Mouse (Mus musculus) heart, postnatal 14 days (tissue): ENCODE data around the gene R3hdml. TPM values are rescaled to one million over a fixed set of nuclear protein-coding genes. Genes with fewer than 3 reads are reported as not detected.
A peak's percentile ranks its signal among the peaks of the same experiment; 100 is the strongest.

Experiments
- DNase-seq, 2 experiments: peaks; one replicate each; pipeline ENCODE4 v3.0.0; 2021 to 2022
- intact Hi-C: fragments of 180-260 bp; cut with DNase I; formaldehyde crosslinking; loops from one replicate; pipeline ENCODE4 v1.15.1; 2025
- total RNA-seq, 2 experiments: library from RNA; stranded (reverse); gene quantifications; 2 replicates each; pipeline ENCODE4 v1.2.3; 2021

R3hdml gene
- total RNA-seq, 2 experiments from 2014 or later = not detected

DNA sequence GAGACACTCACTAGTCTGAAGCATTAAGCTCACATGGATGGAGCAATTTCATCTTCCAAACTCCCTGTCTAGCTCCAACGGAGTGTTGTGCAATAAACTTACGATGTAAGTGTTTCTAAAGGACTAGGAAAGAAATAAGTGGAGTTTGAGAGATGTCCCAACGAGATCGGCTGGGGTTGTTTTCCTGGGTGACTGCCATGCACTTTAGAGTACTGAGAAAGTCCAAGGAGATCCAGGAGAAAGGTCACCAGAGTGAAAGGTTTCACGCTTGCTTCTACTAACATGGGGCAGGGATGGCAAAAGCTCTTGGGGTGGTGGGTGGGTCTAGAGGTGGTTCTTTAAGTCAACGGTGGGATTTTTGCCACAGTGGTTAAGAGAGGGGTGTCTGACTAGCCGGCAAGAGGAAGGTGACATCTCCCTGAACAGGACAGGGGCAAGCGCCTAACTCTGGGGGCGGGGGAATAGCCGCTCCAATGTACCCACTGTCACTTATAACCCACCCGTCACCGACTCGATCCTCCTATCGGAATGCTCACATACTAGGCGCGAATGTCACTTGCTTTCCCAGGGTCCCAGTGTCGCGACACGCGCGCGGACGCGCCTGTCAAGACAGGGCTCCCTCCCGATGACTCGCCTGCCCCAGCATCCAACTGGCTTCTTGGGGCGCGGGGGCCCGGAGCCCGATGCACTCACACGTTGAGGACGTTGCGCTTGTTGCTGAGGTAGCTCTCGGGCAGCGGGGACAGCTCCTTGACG, 20.2 kb upstream of the R3hdml start:
- peak; percentile 17 to 23 for DNase-seq
- intact Hi-C loops = loop anchor here (1.0 to 2.0 kb wide), 2 partner anchors 18 to 51 kb away; no protein-coding TSS in a partner anchor

DNA sequence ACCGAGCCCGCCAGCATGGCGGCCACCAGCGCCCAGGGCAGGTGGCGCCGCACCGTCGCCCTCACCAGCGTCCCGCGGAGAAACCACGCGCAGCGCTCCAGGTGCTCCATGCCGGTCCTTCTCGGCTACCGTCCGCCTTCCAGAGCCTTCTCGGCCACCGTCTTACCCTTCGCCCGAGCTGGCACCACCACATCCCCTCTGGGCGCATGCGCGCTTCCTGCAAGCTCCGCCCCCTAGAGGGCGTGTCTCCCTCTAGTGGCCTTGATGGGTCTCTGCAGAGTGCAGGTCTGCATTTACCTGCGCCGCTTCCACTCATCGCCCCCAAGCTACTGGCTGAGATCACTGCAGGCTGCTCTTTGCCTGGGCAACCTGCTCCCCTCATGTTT, 19.7 kb upstream of the R3hdml start, which contains the start of gene Fitm2:
Gene Fitm2, minus strand, starts transcription at position 164 of the 386 bp plus-strand sequence.
- peak; percentile 91 to 95 for DNase-seq
- intact Hi-C loops = loop anchor here (1.0 to 2.0 kb wide), 2 partner anchors 18 to 52 kb away; no protein-coding TSS in a partner anchor

DNA sequence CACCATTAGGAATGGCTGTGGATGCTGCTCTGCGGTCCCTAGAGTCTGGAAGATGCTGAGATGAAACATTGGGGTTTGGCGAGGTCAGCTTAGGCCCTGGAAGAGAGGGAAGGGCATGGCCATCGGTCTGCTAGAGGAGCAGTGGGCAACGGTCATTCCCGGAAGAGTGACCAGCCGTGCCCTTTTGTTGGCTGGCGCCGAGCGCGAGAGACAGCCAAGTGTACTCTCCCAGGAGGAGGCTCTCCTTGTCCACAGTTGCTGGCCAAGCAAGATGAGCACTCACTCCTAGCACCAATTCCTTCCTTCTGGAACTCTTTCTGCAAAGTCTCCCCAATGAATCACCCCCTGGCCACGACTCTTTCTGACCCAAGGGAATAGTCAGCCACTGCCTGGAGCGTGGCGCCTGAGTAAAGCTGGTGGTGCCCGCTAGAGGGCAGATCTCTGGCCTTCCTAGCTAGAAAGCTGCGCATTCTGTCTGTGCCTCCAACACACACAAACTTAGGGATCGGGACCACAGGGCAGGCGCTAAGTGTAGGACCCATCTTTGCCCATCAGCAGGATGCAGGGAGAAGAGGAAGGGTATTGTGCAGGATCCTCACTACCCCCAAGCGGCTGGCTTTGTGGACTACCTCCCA, 11.8 kb upstream of the R3hdml start:
- no peak for DNase-seq
- intact Hi-C loops = no loop called here

DNA sequence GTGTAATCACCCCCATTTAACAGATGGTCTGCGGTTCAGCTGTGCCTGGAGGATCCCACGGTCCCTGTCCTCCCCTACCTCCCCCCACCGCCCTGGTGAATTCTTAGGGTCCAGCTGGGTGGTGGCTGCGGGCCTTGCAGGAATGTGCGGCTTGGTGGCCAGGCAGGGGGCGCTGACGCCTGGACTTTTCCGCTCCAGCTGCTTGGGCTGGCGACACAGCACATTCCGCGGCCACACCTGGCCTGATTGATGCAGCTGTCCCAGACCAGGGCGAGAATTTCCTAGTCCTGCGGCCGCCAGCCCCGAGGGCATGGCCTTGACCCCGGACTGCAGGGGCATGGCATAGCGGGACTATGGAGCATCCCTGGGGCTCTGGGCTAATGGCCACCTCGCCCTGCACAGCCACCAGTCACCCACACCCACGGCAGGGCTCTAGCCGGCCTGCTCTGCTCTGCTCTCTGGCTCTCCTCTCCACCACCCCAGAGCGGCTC, 10.5 kb upstream of the R3hdml start:
- intact Hi-C loops = no loop called here
- no peak for DNase-seq

DNA sequence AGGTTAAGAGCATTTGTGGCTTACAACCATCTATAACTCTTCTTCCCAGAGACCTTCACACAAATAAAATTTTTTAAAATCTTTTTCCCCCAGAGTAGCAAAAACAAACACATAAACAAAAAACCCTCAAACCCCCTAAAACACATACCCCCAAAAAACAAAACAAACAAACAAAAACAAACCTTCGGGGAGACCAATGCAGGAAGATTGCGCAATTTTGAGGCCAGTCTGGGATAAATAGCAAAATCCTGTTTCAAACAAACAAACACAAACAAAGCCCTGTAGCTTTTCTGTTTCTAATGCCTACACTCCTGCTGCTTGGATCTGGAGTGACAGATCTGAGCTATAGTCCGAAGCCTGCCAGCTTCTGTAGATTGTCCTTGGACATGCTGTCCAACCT, 4.8 kb upstream of the R3hdml start:
- intact Hi-C loops = no loop called here

DNA sequence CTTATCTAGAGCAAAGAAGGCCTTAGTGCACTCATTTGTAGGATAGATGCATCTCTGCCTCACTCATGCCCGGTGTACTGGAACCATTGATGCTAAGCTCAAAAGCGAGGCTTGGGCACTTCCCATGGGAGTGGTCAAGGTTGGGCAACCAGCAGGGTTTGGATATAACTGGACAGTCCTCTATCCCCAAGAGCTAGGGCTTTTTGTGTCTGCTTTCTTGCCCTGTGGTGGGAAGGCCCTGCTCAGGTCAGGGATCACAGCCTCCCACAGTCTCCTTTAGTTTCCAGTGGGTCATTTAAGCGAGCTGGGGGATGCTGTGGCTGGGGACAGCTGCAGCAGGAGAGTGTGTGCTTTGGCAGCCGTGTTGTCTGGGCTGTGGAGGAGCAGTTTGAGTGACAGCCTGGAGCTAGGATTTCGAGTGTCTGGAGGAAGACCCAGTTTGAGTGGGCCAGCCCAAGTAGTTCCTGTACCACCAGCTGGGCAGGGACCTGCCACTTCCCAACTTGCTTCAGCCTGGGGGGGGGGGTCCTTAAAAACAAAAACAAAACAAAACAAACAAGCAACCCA, 2.3 kb upstream of the R3hdml start:
- no peak for DNase-seq
- intact Hi-C loops = no loop called here

More for the DNA sequence above, 4.8 kb upstream of the R3hdml start:
- no peak for DNase-seq

DNA sequence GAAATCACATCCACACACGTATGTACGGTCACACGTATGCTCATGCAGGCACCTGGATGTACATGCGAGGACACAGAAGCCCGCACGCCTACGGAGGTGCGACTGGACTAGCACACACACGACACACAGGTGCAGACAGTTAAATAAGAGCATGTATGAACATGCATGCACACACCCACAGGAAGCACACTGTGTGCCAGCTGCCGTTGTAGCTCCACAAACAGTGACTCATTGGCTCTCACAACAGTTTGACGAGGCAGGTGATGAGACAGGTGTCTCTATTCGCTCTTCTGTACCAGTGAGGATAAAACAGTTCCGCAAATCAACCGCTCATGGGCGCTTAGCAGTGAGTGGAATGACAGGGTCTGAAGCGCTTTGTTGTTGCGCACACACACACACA, 1.5 kb upstream of the R3hdml start:
- intact Hi-C loops = no loop called here
- no peak for DNase-seq

DNA sequence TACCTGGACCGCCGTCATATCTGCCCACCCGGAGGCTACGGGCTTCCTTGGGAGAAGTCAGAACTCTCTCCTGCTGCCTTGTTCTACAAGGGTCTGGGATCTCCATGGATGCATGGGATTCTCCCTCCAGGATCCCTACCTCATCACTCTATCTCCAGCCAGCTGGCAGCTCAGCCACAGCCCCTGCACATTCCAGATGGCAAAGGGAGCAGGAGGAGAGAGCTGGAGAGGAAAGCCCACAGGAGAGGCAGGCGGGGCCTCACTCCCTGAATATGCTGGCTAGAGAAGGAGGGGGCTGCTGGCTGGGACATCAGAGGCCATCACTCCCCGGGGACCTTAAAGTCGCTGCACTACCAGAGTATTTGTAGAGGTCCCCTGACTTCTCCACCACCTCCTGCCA, 767 bp upstream of the R3hdml start:
- intact Hi-C loops = no loop called here

DNA sequence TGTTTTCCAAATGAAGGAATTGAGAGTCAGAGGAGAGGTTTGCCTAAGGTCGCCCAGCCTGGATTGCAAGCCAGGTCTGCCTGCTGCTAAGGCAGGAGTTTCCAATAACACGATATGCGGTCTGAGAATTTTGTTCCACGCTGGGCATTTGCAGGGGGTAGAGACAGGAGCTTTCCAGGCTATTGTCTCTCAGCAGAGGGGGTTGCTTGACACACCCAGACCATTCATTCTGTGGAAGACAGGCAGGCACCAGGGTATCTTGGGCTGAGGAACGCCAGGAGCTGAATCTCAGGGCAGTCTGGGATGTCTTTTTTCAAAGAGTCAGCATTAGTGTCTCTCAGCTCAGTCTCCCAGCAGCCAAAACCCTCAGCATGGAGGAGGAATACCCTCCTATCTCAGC, 913 bp downstream of the R3hdml start:
- intact Hi-C loops = no loop called here
- DNase-seq = no peak

More for the DNA sequence above, 767 bp upstream of the R3hdml start:
- DNase-seq = no peak

DNA sequence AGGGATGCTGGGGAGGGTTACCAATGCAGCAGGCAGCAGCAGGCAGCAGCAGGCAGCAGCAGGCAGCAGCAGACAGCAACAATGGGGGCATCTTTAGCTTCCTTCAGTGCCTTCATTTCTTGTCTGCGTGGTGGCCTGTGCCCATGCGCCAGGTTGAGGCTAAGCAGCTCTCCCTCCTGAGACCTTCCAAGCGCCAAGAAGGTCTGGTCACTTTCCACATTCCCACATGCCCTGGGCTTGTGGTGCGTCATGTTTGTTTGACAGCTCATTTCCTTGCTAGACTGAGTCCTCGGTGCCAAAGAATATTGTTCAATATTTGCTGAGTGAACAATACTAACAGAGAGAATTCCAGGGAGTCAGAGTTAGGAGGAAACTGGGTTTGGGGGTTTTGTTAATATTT, 1.9 kb downstream of the R3hdml start:
- intact Hi-C loops = no loop called here

DNA sequence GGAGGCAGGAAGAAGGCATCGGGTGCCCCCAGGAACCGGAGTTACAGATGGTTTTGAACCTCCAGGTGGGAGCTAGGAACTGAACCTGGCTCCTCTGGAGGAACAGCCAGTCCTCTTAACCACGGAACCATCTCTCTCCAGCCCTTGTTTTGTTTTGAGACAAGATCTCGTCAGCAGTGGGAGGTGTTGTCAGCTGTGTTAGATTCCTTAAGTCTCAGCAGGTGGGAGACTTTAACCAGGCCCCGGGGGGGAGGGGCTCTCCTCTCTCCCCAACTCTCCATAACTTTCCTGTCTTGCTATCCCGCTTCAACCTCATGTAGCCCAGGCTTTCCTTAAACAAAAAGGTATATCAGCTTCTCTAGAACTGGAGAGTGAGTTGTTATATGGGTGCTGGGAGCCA, 2.3 kb downstream of the R3hdml start:
- intact Hi-C loops = no loop called here
- no peak for DNase-seq

More for the DNA sequence above, 1.9 kb downstream of the R3hdml start:
- DNase-seq = no peak

DNA sequence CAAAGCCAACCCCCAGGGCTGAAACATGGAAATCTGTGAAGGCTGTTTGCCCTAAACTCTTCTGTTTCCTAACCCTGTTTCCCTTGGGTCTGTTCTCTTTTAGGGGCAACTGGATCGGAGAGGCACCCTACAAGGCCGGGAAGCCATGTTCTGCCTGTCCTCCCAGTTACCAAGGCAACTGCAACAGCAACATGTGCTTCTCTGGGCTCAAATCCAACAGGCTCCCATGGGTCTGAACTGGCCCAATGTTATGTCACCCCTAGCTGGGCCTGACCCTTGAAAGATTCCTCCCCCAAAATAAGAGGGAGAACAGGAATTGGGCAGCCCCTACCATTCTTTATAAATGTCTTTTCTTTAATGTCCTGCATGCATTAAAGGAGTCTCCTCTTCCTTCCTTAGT, 10.1 kb downstream of the R3hdml start:
- intact Hi-C loops = no loop called here
- peak; percentile 14 to 49 for DNase-seq

DNA sequence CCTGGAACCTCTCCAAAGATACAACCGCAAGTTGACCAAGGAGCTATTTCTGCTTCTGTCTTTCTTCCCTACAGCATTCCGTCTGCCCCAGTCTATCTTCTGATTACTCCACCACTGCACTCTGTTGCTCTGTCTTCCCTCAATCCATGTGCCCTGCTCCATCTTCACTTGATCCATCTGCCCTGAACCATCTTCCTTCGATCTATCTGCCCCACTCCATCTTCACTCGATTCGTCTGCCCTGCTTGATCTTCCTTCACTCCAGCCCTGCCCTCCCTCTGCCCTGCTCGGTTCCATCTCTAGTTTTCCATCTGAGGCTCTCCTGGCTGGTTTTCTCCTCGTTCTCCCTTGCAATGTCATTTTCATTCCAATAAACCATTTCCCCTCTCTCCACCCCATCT, 11.1 kb downstream of the R3hdml start:
- intact Hi-C loops = no loop called here
- no peak for DNase-seq

DNA sequence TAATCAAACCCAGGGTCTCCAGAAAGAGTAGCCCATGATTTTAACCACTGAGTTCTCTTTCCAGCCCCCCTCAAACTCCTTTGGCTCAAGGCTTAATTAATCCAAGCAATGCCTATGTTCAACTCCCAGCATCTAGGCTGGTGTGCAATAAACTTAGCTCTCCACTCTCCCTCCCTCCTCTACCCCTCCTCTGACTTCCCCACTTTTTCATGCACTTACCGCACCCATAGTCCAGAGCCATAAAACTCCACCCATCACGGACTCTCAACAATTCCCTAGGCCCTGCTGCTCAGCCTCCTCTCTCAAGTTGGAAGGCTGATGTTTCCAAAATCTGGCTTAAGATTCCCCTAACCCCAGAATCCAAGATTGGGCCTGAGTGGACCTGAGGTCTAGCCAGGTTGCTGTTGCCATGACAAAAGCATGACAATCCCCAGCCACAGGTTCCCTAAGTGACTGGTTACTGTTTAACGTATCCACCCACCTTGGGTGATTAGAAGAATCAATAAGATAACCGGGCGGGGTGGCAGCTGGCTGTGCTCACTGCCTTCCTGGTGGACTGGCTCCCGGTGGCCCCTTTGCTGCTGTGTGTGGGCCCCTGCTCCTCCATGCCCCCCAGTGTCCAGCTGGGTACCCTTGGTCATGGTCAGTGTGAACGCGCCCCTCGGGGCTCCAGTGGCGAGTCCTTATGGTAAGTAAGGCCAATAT, 14.3 kb downstream of the R3hdml start, which contains the start of gene Hnf4a:
Gene Hnf4a, plus strand, starts transcription at position 509 of the 705 bp plus-strand sequence.
- intact Hi-C loops = no loop called here
- no peak for DNase-seq

DNA sequence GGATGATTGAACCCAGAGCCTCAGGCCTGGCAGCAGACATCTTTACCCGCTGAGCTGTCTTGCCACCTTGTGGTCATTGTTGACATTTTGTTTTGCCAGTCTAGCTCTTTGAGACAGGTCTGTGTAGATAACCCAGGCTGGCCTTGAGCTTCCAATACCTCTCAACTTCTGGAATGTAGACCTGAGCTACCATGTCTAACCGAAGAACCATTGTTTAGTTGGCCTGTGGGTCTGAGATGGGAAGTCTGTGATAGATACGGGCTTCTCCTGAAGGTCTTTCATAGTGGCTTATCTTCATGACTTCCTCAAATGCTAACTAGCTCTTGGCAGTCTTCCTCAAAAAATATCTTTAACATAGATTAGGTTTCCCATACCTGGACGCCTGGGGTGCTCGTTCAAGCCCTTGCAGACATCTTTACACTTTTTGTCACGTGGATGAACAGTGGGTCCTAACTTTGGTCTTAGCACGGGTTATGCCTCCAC, 33.7 kb downstream of the R3hdml start:
- no peak for DNase-seq
- intact Hi-C loops = no loop called here

DNA sequence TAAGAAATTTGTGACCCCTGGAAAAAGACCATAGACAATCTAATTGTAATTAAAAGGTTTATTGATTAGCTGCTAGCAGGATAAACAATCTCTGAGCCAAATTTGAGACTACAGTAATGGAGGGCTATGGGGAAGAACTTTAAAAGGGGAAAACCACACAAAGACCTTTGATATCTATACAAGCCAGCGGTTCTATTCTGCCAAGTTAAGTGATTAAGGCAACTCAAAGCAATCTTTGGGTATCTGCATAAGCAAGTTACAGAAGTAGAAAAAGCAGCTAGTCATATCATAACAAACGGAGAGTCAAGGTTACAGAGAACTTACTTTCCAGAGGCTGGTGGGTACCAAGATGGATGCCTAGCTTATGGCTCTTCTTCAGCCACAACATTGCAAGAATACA, 35.4 kb downstream of the R3hdml start:
- no peak for DNase-seq
- intact Hi-C loops = no loop called here

DNA sequence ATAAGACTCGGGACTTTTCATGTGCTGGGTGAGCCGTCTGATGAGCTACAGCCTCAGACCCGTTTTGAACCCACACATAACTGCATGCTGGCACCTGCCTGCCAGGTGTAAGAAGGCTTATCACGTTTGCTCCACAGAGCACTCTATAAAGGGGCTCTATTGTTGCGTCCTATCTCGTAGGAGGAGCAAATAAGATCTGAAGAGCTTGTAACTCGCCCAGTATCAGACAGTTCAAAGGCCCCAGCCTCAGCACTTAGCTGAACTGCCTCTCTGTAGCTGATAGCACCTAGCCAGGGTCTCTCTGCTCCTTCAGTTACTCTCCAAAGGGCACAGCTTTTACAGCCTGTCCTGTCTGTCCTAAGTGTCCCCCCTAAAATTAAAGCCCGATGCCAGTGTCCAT, 38.3 kb downstream of the R3hdml start:
- intact Hi-C loops = loop anchor here (10.0 kb wide), 3 partner anchors 194 to 294 kb away; partner anchors contain the start of gene Ccn5
- no peak for DNase-seq

DNA sequence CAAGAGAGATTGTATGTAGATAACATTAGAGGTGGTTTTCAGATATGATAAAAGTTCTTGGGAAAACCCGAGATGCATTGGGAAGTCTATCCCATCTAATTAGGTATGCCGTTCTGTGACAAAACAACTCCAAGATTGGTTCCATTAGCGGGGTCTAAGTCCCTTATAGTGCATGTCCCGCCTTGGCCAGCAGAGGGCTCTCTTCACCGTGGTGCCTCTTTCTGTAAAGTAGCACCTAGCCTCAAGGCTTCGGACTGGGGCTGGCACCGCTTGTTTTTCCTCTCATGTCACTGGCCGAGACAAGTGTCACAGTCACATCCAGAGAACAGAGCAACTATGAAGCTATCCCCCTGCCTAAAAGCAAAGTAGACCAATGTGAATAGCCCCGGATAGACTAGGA, 39.8 kb downstream of the R3hdml start:
- peak; percentile 84 to 90 for DNase-seq
- intact Hi-C loops = loop anchor here (10.0 kb wide), 3 partner anchors 193 to 293 kb away; partner anchors contain the start of gene Ccn5

DNA sequence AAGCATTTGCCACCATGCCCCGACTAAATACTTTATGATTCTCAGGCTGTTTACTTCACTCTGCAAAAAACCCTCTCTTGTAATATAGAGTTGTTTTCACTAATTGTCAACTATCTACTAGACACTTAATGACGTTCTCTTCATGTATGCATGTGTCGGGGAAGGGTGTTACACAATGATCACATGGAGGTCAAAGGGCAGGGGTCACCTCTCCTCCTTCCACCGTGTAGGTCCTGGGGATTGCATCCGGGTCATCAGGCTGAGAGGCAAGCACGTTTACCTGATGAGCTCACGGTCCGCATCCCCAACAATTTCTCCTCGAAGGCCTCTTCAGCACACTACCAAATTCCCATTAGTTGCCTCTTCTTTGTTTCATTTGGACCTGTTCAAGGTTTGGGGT, 41.1 kb downstream of the R3hdml start:
- no peak for DNase-seq
- intact Hi-C loops = loop anchor here (10.0 kb wide), 3 partner anchors 192 to 292 kb away; partner anchors contain the start of gene Ccn5

DNA sequence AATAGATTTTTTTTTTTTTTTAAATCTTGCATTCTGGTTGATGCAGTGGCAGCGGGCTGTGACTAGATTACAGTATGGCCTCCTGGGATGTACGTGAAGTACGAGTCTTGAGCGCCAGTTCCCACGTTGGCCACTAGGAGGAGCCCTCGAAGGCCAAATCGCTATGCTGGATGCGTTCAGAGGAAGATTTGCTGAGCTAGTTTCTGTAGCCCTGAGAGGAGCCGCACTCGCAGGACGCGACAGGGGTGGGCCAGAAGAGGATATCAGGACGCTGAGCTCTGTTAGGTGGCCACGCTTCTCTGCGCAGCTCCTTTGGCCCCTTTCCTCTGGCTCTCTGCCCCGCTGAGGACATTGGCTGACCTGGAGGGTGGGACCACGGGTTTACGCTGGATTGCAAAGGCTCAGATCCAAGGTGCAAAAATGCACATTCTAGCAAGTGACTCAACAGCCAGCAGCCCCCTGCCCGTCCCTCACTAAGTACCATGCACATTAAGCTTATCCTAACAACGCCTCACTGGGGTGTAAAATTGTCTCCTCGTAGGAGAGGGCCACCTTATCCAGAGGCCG, 42.9 kb downstream of the R3hdml start:
- peak; percentile 88 to 94 for DNase-seq
- intact Hi-C loops = loop anchor here (1.0 to 10.0 kb wide), 4 partner anchors 64 to 290 kb away; partner anchors contain the start of gene Ccn5
